11 mouse cellular contexts compared by ENCODE assay signal in the genomic region with DNA sequence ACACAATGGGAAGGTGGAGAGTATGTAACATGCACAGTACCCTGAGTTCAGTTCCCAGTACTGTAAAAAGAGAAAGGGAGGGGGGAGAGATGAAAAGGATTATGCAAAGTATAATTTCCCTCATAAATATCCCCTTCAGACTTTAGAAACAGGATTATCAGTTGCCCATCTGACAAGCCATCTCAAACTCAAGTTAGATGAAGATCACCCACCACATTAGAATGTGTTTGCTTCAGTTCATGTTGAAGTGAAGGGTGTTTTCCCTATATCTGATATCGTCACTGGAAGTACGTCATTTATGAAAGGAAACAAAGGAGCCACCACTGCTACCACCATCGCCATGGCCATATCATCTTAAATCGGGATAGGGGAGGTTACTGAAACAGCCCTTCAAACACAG. TPM values are rescaled to one million over a fixed set of nuclear protein-coding genes. Genes with fewer than 3 reads are reported as not detected.
DNase-seq lines count a peak whose midpoint lies in the region; ATAC-seq and TF ChIP-seq lines count a peak whose summit lies in the region.
"Had no signal": no experiment of that assay in that cellular context is flagged by ENCODE, and none has a peak within 500 bp of the region (broad histone marks: within the 10 kb centered on the region; RNA-seq: fewer than 3 reads in every experiment).

A gene (plus strand): TSS at position 301 of the 400 bp plus-strand sequence.

- no peak for TF ChIP-seq CTCF in MEL (IDR thresholded peaks at IDR 0.05 in 2 of 3, conservative IDR thresholded peaks at IDR 0.05 in 1 of 3; ENCODE audit: control insufficient read depth in 1 of 3, insufficient read depth in 1 of 3, low read depth in 2 of 3, low read length in 3 of 3, poor library complexity in 1 of 3, severe bottlenecking in 1 of 3)
- no peak for TF ChIP-seq CTCF in intestine, postnatal 0 days (IDR thresholded peaks at IDR 0.05; ENCODE audit: low read depth)

- TF ChIP-seq RAD21 in MEL (IDR thresholded peaks at IDR 0.05; ENCODE audit: low read depth, low read length): no peak

- no peak for ATAC-seq in heart, embryonic 12.5 days (ENCODE audit: insufficient number of reproducible peaks, low FRiP score)
- ATAC-seq in intestine, postnatal 0 days: no peak
- no peak for ATAC-seq in kidney, embryonic 16.5 days (ENCODE audit: low FRiP score, low TSS enrichment)

- intact Hi-C loops in left cerebral cortex, postnatal 25 days (cut with DNase I): loop anchor here (2.0 to 5.0 kb wide), 2 partner anchors 47 to 53 kb away; no protein-coding TSS in a partner anchor

- no peaks in the 10 kb centered on the region for H3K27me3 ChIP-seq in heart, embryonic 12.5 days (replicated peaks)
- peaks cover 7 to 16% of the 10 kb centered on the region in 2 experiments; a peak in 3 of 4 replicates for H3K27me3 ChIP-seq in MEL (ENCODE audit: control insufficient read depth in 1 of 2, insufficient read depth in 2 of 2, low read length in 2 of 2)
- no peaks in the 10 kb centered on the region for H3K27me3 ChIP-seq in intestine, postnatal 0 days (replicated peaks; ENCODE audit: control insufficient read depth, insufficient read depth, low read length)
- H3K27me3 ChIP-seq in kidney, embryonic 16.5 days (ENCODE audit: insufficient read depth, low read length): peaks cover 6% of the 10 kb centered on the region; the same call in 1 of the 2 replicates

- H3K9ac ChIP-seq in heart, embryonic 12.5 days: no peak within 1 kb of the TSS
- H3K9ac ChIP-seq in MEL (ENCODE audit: control insufficient read depth, low read depth, low read length, poor library complexity, severe bottlenecking): no peak within 1 kb of the TSS
- no peak within 1 kb of the TSS for H3K9ac ChIP-seq in intestine, postnatal 0 days (ENCODE audit: low read depth, low read length)
- no peak within 1 kb of the TSS for H3K9ac ChIP-seq in kidney, embryonic 16.5 days (replicated peaks; ENCODE audit: low read length)

- 82% methylated on average over 4 of the region's 4 CpGs for WGBS in heart, embryonic 12.5 days
- WGBS in intestine, postnatal 0 days: 89% methylated on average over 4 of the region's 4 CpGs
- 88% methylated on average over 4 of the region's 4 CpGs for WGBS in kidney, embryonic 16.5 days

- DNase-seq in heart, adult 8-10 months (ENCODE audit: low spot score): no peak
- DNase-seq in MEL (ENCODE audit: low read depth, low spot score): no peak
- no peak for DNase-seq in gastrocnemius, postnatal 10 days
- DNase-seq in left cerebral cortex, postnatal 25 days (ENCODE audit: low spot score in 2 of 2): no peak
- no peak for DNase-seq in right cerebral cortex, postnatal 36 days (ENCODE audit: low spot score in 2 of 2)
- DNase-seq: cerebellum, adult 9-11 months; kidney, postnatal 4 days; thymus, adult 18-20 months had no signal

- no peaks in the 10 kb centered on the region for H3K79me2 ChIP-seq in MEL (ENCODE audit: control insufficient read depth, insufficient read depth, low read length, poor library complexity)

- H3K27ac ChIP-seq in heart, embryonic 12.5 days (ENCODE audit: poor library complexity, severe bottlenecking): no peak within 1 kb of the TSS
- H3K27ac ChIP-seq in MEL (ENCODE audit: control insufficient read depth, low read depth, low read length): no peak within 1 kb of the TSS
- H3K27ac ChIP-seq in intestine, postnatal 0 days (ENCODE audit: low read depth, low read length): no peak within 1 kb of the TSS
- H3K27ac ChIP-seq in kidney, embryonic 16.5 days (ENCODE audit: low read length): no peak within 1 kb of the TSS

- H3K4me2 ChIP-seq in heart, embryonic 12.5 days: no peak within 1 kb of the TSS
- H3K4me2 ChIP-seq in intestine, postnatal 0 days (replicated peaks; ENCODE audit: low read depth): no peak within 1 kb of the TSS
- H3K4me2 ChIP-seq in kidney, embryonic 16.5 days (replicated peaks; ENCODE audit: low read depth, low read length): no peak within 1 kb of the TSS

- H3K9me3 ChIP-seq in heart, embryonic 12.5 days (replicated peaks): no peaks in the 10 kb centered on the region
- no peaks in the 10 kb centered on the region for H3K9me3 ChIP-seq in MEL (replicated peaks; ENCODE audit: insufficient read depth, low read length)
- no peaks in the 10 kb centered on the region for H3K9me3 ChIP-seq in intestine, postnatal 0 days (ENCODE audit: control insufficient read depth)
- no peaks in the 10 kb centered on the region for H3K9me3 ChIP-seq in kidney, embryonic 16.5 days (ENCODE audit: low read length)

- no peaks in the 10 kb centered on the region for H3K4me1 ChIP-seq in heart, embryonic 12.5 days (replicated peaks)
- no peaks in the 10 kb centered on the region for H3K4me1 ChIP-seq in MEL (ENCODE audit: control insufficient read depth in 1 of 2, insufficient read depth in 2 of 2, low read length in 2 of 2)
- H3K4me1 ChIP-seq in intestine, postnatal 0 days (replicated peaks; ENCODE audit: control insufficient read depth, insufficient read depth, low read length): no peaks in the 10 kb centered on the region
- no peaks in the 10 kb centered on the region for H3K4me1 ChIP-seq in kidney, embryonic 16.5 days (ENCODE audit: insufficient read depth, low read length)

- TF ChIP-seq EP300 in MEL (IDR thresholded peaks at IDR 0.05; ENCODE audit: low read depth in 1 of 2, low read length in 2 of 2): no peak

- H3K36me3 ChIP-seq in heart, embryonic 12.5 days: no peaks in the 10 kb centered on the region
- no peaks in the 10 kb centered on the region for H3K36me3 ChIP-seq in MEL (ENCODE audit: control insufficient read depth in 1 of 2, insufficient read depth in 2 of 2, low read length in 2 of 2)
- no peaks in the 10 kb centered on the region for H3K36me3 ChIP-seq in intestine, postnatal 0 days (ENCODE audit: control insufficient read depth, insufficient read depth)
- H3K36me3 ChIP-seq in kidney, embryonic 16.5 days (ENCODE audit: insufficient read depth, low read length): no peaks in the 10 kb centered on the region

- no peak for TF ChIP-seq POLR2A in MEL (IDR thresholded peaks at IDR 0.05; ENCODE audit: control insufficient read depth in 1 of 2, insufficient read depth in 1 of 2, low read depth in 1 of 2, low read length in 2 of 2, poor library complexity in 1 of 2)

- H3K4me3 ChIP-seq in heart, embryonic 12.5 days: no peak within 1 kb of the TSS
- no peak within 1 kb of the TSS for H3K4me3 ChIP-seq in MEL (ENCODE audit: control insufficient read depth in 1 of 2, insufficient read depth in 1 of 2, low read depth in 2 of 2, low read length in 2 of 2)
- no peak within 1 kb of the TSS for H3K4me3 ChIP-seq in intestine, postnatal 0 days (ENCODE audit: low read depth, low read length)
- no peak within 1 kb of the TSS for H3K4me3 ChIP-seq in kidney, embryonic 16.5 days (ENCODE audit: low read length)

TF ChIP-seq in MEL, 35 proteins besides CTCF, POLR2A, EP300 and RAD21:
- no peak for TF ChIP-seq CHD2 (IDR thresholded peaks at IDR 0.05; ENCODE audit: low read length)
- TF ChIP-seq TBP (IDR thresholded peaks at IDR 0.05; ENCODE audit: low read depth, low read length): no peak
- TF ChIP-seq MAX (IDR thresholded peaks at IDR 0.05; ENCODE audit: low read length): no peak
- no peak for TF ChIP-seq POLR2AphosphoS5 (IDR thresholded peaks at IDR 0.05; ENCODE audit: borderline replicate concordance, low read depth, low read length)

RNA-seq across cellular contexts. Expression of the gene that starts here (rescaled TPM):
- total RNA-seq in heart, adult 8-10 months (2022): 10 to 100 TPM; 24.9 to 35.4 (median 30.7) TPM
- polyA plus RNA-seq in heart, embryonic 12.5 days (2016; fragmentation: Nextera tagmentation; extraction: Ambion mirVana): 6.1 and 6.4 TPM in 2 replicates
- 10.9 and 11.6 TPM in 2 replicates for total RNA-seq in MEL (2012; rRNA removed)
- polyA plus RNA-seq in MEL (2012; ENCODE audit: insufficient read depth in 1 of 2, insufficient read length in 2 of 2, low read depth in 1 of 2, low replicate concordance in 2 of 2, missing spikeins in 1 of 2): 10 to 100 TPM in 1 of 2 experiments, not detected in 1; 32.7 TPM
- 10 to 100 TPM; 90.4 to 92.1 TPM for total RNA-seq in gastrocnemius, postnatal 10 days (2021)
- 10 to 100 TPM; 54.8 to 63.5 TPM for total RNA-seq in left cerebral cortex, postnatal 25 days (2021)
- polyA plus RNA-seq in intestine, postnatal 0 days (2015; fragmentation: Nextera tagmentation; extraction: Ambion mirVana): 4.9 TPM in 2 replicates
- 6.6 and 8.4 TPM in 2 replicates for polyA plus RNA-seq in kidney, embryonic 16.5 days (2015; fragmentation: Nextera tagmentation; extraction: Ambion mirVana)
